Mouse (Mus musculus) stomach, embryonic 14.5 days (tissue): ENCODE results near the gene Dhh. TPM values are rescaled to one million over a fixed set of nuclear protein-coding genes. Genes with fewer than 3 reads are reported as not detected.
"Not testable (repeated sequence)": the region's sequence is repeated elsewhere in the genome, so short reads cannot be mapped to it uniquely, and the experiment has no call there.

Experiments used
- ATAC-seq: fragments of 200-750 bp; cut with Nextera tagmentation; 2 replicates; pipeline ENCODE4 v1.8.0; 2017; ENCODE audit warnings: low read depth, moderate TSS enrichment; ENCODE audit not compliant: insufficient number of reproducible peaks, insufficient read depth, low FRiP score
- H3K27ac ChIP-seq: fragments of 300-500 bp; sonication (generic); 2 replicates; pipeline ENCODE4 v1.5.1; 2014; ENCODE audit warnings: mild to moderate bottlenecking, low read length, moderate library complexity, mixed read lengths
- H3K27me3 ChIP-seq: fragments of 300-500 bp; sonication (generic); 2 replicates; pipeline ENCODE4 v1.6.1; 2014; ENCODE audit warnings: low read length, control low read depth, mixed read lengths; ENCODE audit not compliant: control insufficient read depth, insufficient read depth
- H3K36me3 ChIP-seq: fragments of 300-500 bp; sonication (generic); 2 replicates; pipeline ENCODE4 v1.6.1; 2014; ENCODE audit warnings: mild to moderate bottlenecking, control low read depth, low read length, moderate library complexity, mixed read lengths; ENCODE audit not compliant: control insufficient read depth, insufficient read depth
- H3K4me1 ChIP-seq: fragments of 300-500 bp; sonication (generic); 2 replicates; pipeline ENCODE4 v1.6.1; 2014; ENCODE audit warnings: low read length, control low read depth, mixed read lengths; ENCODE audit not compliant: control insufficient read depth, insufficient read depth
- H3K4me2 ChIP-seq: fragments of 300-500 bp; sonication (generic); replicated peaks from 2 replicates; pipeline ENCODE4 v1.6.1; 2014; ENCODE audit warnings: low read depth, low read length, control low read depth
- H3K4me3 ChIP-seq: fragments of 300-500 bp; sonication (generic); 2 replicates; pipeline ENCODE4 v1.5.1; 2014; ENCODE audit warnings: low read depth, low read length, control low read depth
- H3K9ac ChIP-seq: fragments of 300-500 bp; sonication (generic); replicated peaks from 2 replicates; pipeline ENCODE4 v1.6.1; 2014; ENCODE audit warnings: low read depth, mild to moderate bottlenecking, control low read depth, low read length, moderate library complexity, mixed read lengths
- H3K9me3 ChIP-seq: fragments of 300-500 bp; sonication (generic); 2 replicates; pipeline ENCODE4 v1.6.1; 2016; ENCODE audit warnings: low read depth, low read length, control low read depth; ENCODE audit not compliant: control insufficient read depth
- WGBS: fragments of 180-500 bp; shearing (Covaris S2); extraction: QIAGEN DNeasy Blood & Tissue Kit; methylation state at CpG from one replicate; pipeline ENCODE4 v1.1.7; 2014; 5-methylcytosine and 5-hydroxymethylcytosine counted together
- polyA plus RNA-seq: library from polyadenylated mRNA; unstranded; fragments of >200 nt; fragmentation: Nextera tagmentation; extraction: Ambion mirVana; gene quantifications from 2 replicates; pipeline ENCODE4 v1.2.1, GENCODE M21; 2014

Gene Dhh
- polyA plus RNA-seq, 1 experiment from 2014 or later: 0.65 TPM

DNA sequence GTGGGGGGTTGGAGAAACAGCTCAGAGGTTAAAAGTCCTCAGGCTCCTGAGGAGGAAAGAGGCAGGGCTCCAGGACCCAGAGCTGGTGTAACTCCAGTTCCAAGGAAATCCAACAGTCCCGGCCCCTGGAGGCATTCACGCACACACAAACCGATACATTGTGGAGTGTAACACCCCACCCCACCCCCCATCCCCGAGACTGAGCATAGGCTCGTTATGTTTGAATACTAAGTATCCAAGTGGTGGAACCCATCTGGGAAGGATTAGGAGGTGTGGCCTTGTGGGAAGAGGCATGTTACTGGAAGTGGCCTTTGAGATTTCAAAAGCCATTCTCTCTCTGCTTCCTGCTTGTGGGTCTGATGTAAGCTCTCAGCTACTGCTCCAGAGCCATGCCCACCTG is 23.2 kb upstream of the Dhh start:
- 85% methylated on average over 5 of the region's 5 CpGs for WGBS
- no peak overlapping the region for H3K9ac ChIP-seq
- no peak for ATAC-seq
- no peak overlapping the region for H3K4me2 ChIP-seq
- H3K27me3 ChIP-seq: no peaks in the 10 kb centered on the region
- no peaks in the 10 kb centered on the region for H3K9me3 ChIP-seq
- no peak overlapping the region for H3K4me3 ChIP-seq
- no peaks in the 10 kb centered on the region for H3K36me3 ChIP-seq
- peaks cover 5% of the 10 kb centered on the region for H3K4me1 ChIP-seq
- H3K27ac ChIP-seq: no peak overlapping the region

DNA sequence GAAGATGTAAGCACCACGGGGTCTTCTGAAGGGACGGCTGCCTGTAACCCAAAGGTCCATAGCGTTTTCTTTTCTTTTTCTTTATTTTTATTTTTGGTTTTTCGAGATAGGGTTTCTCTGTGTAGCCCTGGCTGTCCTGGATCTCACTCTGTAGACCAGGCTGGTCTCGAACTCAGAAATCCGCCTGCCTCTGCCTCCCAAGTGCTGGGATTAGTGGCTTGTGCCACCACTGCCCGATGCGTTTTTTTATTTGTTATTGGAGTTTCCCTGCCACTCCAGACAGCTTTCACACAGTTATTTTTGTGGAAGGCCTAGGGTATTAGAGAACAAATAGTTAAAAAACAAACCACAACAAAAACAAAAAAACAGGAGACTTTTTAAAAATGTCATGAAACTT is 20.2 kb upstream of the Dhh start:
- H3K9me3 ChIP-seq, H3K4me1 ChIP-seq, H3K27me3 ChIP-seq, ATAC-seq, H3K36me3 ChIP-seq: not testable (repeated sequence)
- peak overlapping the region; percentile 33; the same call in 1 of the 2 replicates for H3K27ac ChIP-seq
- 21% methylated on average over 8 of the region's 8 CpGs for WGBS
- H3K4me3 ChIP-seq: peak overlapping the region; percentile 53
- H3K9ac ChIP-seq: peak overlapping the region; percentile 36
- H3K4me2 ChIP-seq: peak overlapping the region; percentile 54

GRCm38 (mm10) chr15:98917538-98918498 is 19.5 kb upstream of the Dhh start, which contains the start of gene Lmbr1l:
Lmbr1l (minus strand) TSS chr15:98918231.
- Histone ChIP-seq H3K27ac (peak within 1 kb of the TSS; percentile 96), H3K27me3 (no peaks in the 10 kb centered on the region), H3K9ac (peak within 1 kb of the TSS; percentile 70), H3K36me3 (peaks cover 7% of the 10 kb centered on the region; the same call in 1 of the 2 replicates), H3K4me1 (peaks cover 9% of the 10 kb centered on the region), H3K4me2 (peak within 1 kb of the TSS; percentile 54), H3K9me3 (no peaks in the 10 kb centered on the region), H3K4me3 (peak within 1 kb of the TSS; percentile 53)
- peak; percentile 98 for ATAC-seq
- under 1% methylated on average over 75 of the region's 82 CpGs for WGBS

DNA sequence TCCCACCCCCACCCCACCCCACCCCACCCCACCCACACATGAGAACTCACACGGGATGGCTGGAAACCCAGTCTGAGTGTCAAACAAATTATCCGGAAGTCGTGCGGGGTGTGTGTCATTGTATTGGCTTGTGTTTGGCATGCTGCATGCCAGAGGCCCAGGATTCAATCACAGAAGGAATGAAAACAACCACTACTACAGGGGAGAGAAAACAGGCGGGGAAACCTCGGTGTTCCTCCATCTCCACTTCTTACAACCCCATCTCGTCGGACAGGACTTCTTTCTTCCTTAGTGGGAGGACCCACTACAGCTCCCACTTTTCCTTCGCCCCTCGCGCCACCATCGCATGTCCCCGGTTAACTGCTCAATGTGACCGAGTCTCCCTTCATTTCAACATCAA is 18.8 kb upstream of the Dhh start:
- H3K4me2 ChIP-seq: peak overlapping the region; percentile 54
- H3K27ac ChIP-seq: peak overlapping the region; percentile 96
- peaks cover 9% of the 10 kb centered on the region for H3K4me1 ChIP-seq
- H3K9ac ChIP-seq: peak overlapping the region; percentile 70
- no peak for ATAC-seq
- under 1% methylated on average over 14 of the region's 14 CpGs for WGBS
- H3K27me3 ChIP-seq: no peaks in the 10 kb centered on the region
- peaks cover 15% of the 10 kb centered on the region for H3K36me3 ChIP-seq
- H3K4me3 ChIP-seq: peak overlapping the region; percentile 53
- H3K9me3 ChIP-seq: no peaks in the 10 kb centered on the region

GRCm38 (mm10) chr15:98916016-98916415 is 17.7 kb upstream of the Dhh start:
- H3K9ac ChIP-seq: no peak overlapping the region

GRCm38 (mm10) chr15:98914903-98915302 is 16.6 kb upstream of the Dhh start:
- no peak overlapping the region for H3K4me3 ChIP-seq
- no peaks in the 10 kb centered on the region for H3K9me3 ChIP-seq
- H3K4me2 ChIP-seq: no peak overlapping the region
- 91% methylated on average over 6 of the region's 6 CpGs for WGBS
- H3K27me3 ChIP-seq: no peaks in the 10 kb centered on the region
- H3K27ac ChIP-seq: no peak overlapping the region
- no peak for ATAC-seq
- peaks cover 30% of the 10 kb centered on the region for H3K36me3 ChIP-seq
- peaks cover 9% of the 10 kb centered on the region for H3K4me1 ChIP-seq
- no peak overlapping the region for H3K9ac ChIP-seq

More at GRCm38 (mm10) chr15:98916016-98916415, 17.7 kb upstream of the Dhh start:
- H3K4me2 ChIP-seq: peak overlapping the region; percentile 54; the same call in 1 of the 2 replicates
- no peak overlapping the region for H3K27ac ChIP-seq
- H3K4me3 ChIP-seq: no peak overlapping the region
- WGBS: 94% methylated on average over 4 of the region's 4 CpGs
- no peaks in the 10 kb centered on the region for H3K9me3 ChIP-seq
- no peak for ATAC-seq
- H3K27me3 ChIP-seq: no peaks in the 10 kb centered on the region
- peaks cover 9% of the 10 kb centered on the region for H3K4me1 ChIP-seq
- peaks cover 24% of the 10 kb centered on the region for H3K36me3 ChIP-seq

DNA sequence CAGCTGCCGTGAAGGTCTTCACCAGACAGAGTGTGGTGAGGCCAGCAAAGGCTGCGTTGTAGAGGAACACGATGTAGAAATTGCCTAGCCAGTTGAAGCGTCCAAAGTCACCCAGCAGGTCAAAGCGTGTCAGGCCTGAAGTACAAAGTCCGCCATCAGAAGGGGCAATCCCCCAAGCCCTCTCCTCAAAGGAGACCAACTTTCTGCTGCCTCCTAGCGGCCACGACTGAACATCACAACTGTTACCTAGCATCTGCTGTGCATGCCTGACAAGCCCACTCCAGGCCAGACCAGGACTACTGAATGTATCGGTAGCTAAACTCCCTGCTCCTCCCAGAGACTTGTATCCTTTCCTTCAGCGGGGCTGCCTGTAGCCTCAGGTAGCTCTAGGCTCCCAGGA is 6.4 kb upstream of the Dhh start:
- no peak for ATAC-seq
- no peak overlapping the region for H3K9ac ChIP-seq
- no peaks in the 10 kb centered on the region for H3K27me3 ChIP-seq
- WGBS: 24% methylated on average over 10 of the region's 10 CpGs
- no peak overlapping the region for H3K27ac ChIP-seq
- H3K36me3 ChIP-seq: peaks cover 9% of the 10 kb centered on the region
- H3K4me2 ChIP-seq: no peak overlapping the region
- no peaks in the 10 kb centered on the region for H3K9me3 ChIP-seq
- no peaks in the 10 kb centered on the region for H3K4me1 ChIP-seq
- no peak overlapping the region for H3K4me3 ChIP-seq

DNA sequence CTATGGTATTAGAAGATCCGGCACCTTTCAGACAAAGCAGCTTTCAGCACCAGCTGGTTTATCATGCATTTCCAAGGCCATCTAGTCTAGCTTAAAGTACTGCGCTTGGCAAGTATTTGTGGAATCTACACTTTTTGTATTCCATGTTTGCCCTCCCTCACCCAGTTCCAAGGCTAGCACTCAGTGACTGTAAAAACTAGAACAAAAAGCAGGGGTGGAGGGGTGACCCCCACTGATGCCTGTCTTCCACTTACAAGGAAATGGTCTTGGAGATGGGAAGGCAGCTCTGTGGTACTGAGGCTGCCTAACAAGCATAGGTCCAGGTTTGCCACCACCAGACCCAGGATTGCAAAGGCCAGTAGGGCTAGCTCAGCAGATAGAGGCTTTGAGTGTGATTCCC is 4.3 kb upstream of the Dhh start:
- WGBS: 73% methylated on average over 2 of the region's 2 CpGs
- Histone ChIP-seq H3K27me3 (peaks cover 10% of the 10 kb centered on the region), H3K27ac (no peak overlapping the region), H3K4me2 (no peak overlapping the region), H3K9ac (no peak overlapping the region), H3K4me3 (no peak overlapping the region), H3K4me1 (peaks cover 6% of the 10 kb centered on the region; the same call in 1 of the 2 replicates), H3K9me3 (no peaks in the 10 kb centered on the region), H3K36me3 (peaks cover 6% of the 10 kb centered on the region)
- no peak for ATAC-seq
